In genomic region chr16:52242144-52242543, GRCm38 (mm10) we compare ENCODE assay signal across 16 mouse cellular contexts.
DNase-seq lines count a peak whose midpoint lies in the region; ATAC-seq and TF ChIP-seq lines count a peak whose summit lies in the region.
"Had no signal": no experiment of that assay in that cellular context is flagged by ENCODE, and none has a peak within 500 bp of the region (broad histone marks: within the 10 kb centered on the region; RNA-seq: fewer than 3 reads in every experiment).

No protein-coding gene starts in this region.

- 42% methylated on average over 2 of the region's 2 CpGs for WGBS in embryonic facial prominence, embryonic 10.5 days
- WGBS in intestine, embryonic 15.5 days: 69% methylated on average over 2 of the region's 2 CpGs
- 58% methylated on average over 2 of the region's 2 CpGs for WGBS in kidney, embryonic 16.5 days
- 21% methylated on average over 2 of the region's 2 CpGs for WGBS in limb, embryonic 14.5 days

- no peak overlapping the region for H3K27ac ChIP-seq in embryonic facial prominence, embryonic 10.5 days (replicated peaks)
- no peak overlapping the region for H3K27ac ChIP-seq in intestine, embryonic 15.5 days
- H3K27ac ChIP-seq in kidney, embryonic 16.5 days (ENCODE audit: low read length): peak overlapping the region; percentile 76
- H3K27ac ChIP-seq in limb, embryonic 14.5 days (replicated peaks; ENCODE audit: low read depth, low read length): no peak overlapping the region
- no peak overlapping the region for H3K27ac ChIP-seq in gastrocnemius, adult 2 months
- H3K27ac ChIP-seq: hindbrain, embryonic 14.5 days; layer of hippocampus, adult 2 months had no signal

- TF ChIP-seq CTCF in gastrocnemius, adult 2 months (IDR thresholded peaks at IDR 0.05): no peak

- H3K4me3 ChIP-seq in embryonic facial prominence, embryonic 10.5 days: no peak overlapping the region
- no peak overlapping the region for H3K4me3 ChIP-seq in intestine, embryonic 15.5 days (replicated peaks)
- no peak overlapping the region for H3K4me3 ChIP-seq in kidney, embryonic 16.5 days (ENCODE audit: low read length)
- H3K4me3 ChIP-seq in limb, embryonic 14.5 days (replicated peaks; ENCODE audit: low read length): no peak overlapping the region
- no peak overlapping the region for H3K4me3 ChIP-seq in gastrocnemius, adult 2 months
- H3K4me3 ChIP-seq: layer of hippocampus, adult 2 months had no signal

- H3K9me3 ChIP-seq in embryonic facial prominence, embryonic 10.5 days: no peaks in the 10 kb centered on the region
- no peaks in the 10 kb centered on the region for H3K9me3 ChIP-seq in intestine, embryonic 15.5 days
- no peaks in the 10 kb centered on the region for H3K9me3 ChIP-seq in kidney, embryonic 16.5 days (ENCODE audit: low read length)
- no peaks in the 10 kb centered on the region for H3K9me3 ChIP-seq in limb, embryonic 14.5 days (ENCODE audit: control insufficient read depth, low read length)

- peak; percentile 45 for DNase-seq in embryonic facial prominence, embryonic 10.5 days (ENCODE audit: low spot score)
- DNase-seq in limb, embryonic 14.5 days (ENCODE audit: low spot score): peak; percentile 16
- no peak for DNase-seq in urinary bladder, postnatal 25 days (ENCODE audit: low spot score)
- no peak for DNase-seq in gastrocnemius, adult 2 months
- no peak for DNase-seq in testis, postnatal 10 days (ENCODE audit: low spot score)
- DNase-seq: adrenal gland, postnatal 36 days; cerebellum, postnatal 36 days; left cerebral cortex, postnatal 4 days; thymus, adult 2 months had no signal

- peaks cover 5% of the 10 kb centered on the region; the same call in 1 of the 2 replicates for H3K27me3 ChIP-seq in embryonic facial prominence, embryonic 10.5 days (replicated peaks; ENCODE audit: low read depth, poor library complexity, severe bottlenecking)
- no peaks in the 10 kb centered on the region for H3K27me3 ChIP-seq in intestine, embryonic 15.5 days (replicated peaks)
- no peaks in the 10 kb centered on the region for H3K27me3 ChIP-seq in kidney, embryonic 16.5 days (ENCODE audit: insufficient read depth, low read length)
- H3K27me3 ChIP-seq in limb, embryonic 14.5 days (ENCODE audit: control insufficient read depth, insufficient read depth, low read length): no peaks in the 10 kb centered on the region

- H3K9ac ChIP-seq in intestine, embryonic 15.5 days: no peak overlapping the region
- no peak overlapping the region for H3K9ac ChIP-seq in kidney, embryonic 16.5 days (replicated peaks; ENCODE audit: low read length)
- no peak overlapping the region for H3K9ac ChIP-seq in limb, embryonic 14.5 days (ENCODE audit: low read depth, low read length, severe bottlenecking)
- H3K9ac ChIP-seq: hindbrain, embryonic 14.5 days had no signal

- peak; percentile 80 for ATAC-seq in intestine, embryonic 15.5 days
- ATAC-seq in kidney, embryonic 16.5 days (ENCODE audit: low FRiP score, low TSS enrichment): peak; percentile 93
- ATAC-seq in limb, embryonic 14.5 days (ENCODE audit: low FRiP score, low read depth): no peak
- ATAC-seq: activated CD4-positive, CD25-positive, alpha-beta regulatory T cell, adult 4 months; CD4-positive, CD25-positive, alpha-beta regulatory T cell, adult 4 months; lung, postnatal 0 days had no signal

- H3K36me3 ChIP-seq in embryonic facial prominence, embryonic 10.5 days (replicated peaks): no peaks in the 10 kb centered on the region
- H3K36me3 ChIP-seq in intestine, embryonic 15.5 days: no peaks in the 10 kb centered on the region
- H3K36me3 ChIP-seq in kidney, embryonic 16.5 days (ENCODE audit: insufficient read depth, low read length): no peaks in the 10 kb centered on the region
- H3K36me3 ChIP-seq in limb, embryonic 14.5 days (ENCODE audit: control insufficient read depth, insufficient read depth, low read length): no peaks in the 10 kb centered on the region

- intact Hi-C loops in gastrocnemius, adult 2 months (cut with DNase I): no loop called here

- TF ChIP-seq POLR2A in limb, embryonic 14.5 days (IDR thresholded peaks at IDR 0.05; ENCODE audit: borderline replicate concordance, extremely low read depth, insufficient read depth, insufficient read length): no peak

- no peak overlapping the region for H3K4me2 ChIP-seq in intestine, embryonic 15.5 days (replicated peaks)
- no peak overlapping the region for H3K4me2 ChIP-seq in kidney, embryonic 16.5 days (replicated peaks; ENCODE audit: low read depth, low read length)
- H3K4me2 ChIP-seq in limb, embryonic 14.5 days (replicated peaks; ENCODE audit: low read depth, low read length, severe bottlenecking): no peak overlapping the region
- H3K4me2 ChIP-seq: hindbrain, embryonic 14.5 days had no signal

- peaks cover 3% of the 10 kb centered on the region; the same call in 1 of the 2 replicates for H3K4me1 ChIP-seq in embryonic facial prominence, embryonic 10.5 days
- H3K4me1 ChIP-seq in intestine, embryonic 15.5 days (replicated peaks): no peaks in the 10 kb centered on the region
- 0 out of 2 replicates have a peak, but pooled peaks cover 2% of the 10 kb centered on the region for H3K4me1 ChIP-seq in kidney, embryonic 16.5 days (ENCODE audit: insufficient read depth, low read length)
- peaks cover 8% of the 10 kb centered on the region for H3K4me1 ChIP-seq in limb, embryonic 14.5 days (ENCODE audit: control insufficient read depth, insufficient read depth, low read length)

Comparison
In these comparisons a context has a peak if more than half of its experiments do, and no peak if none do; other contexts are left out.
1. DNase-seq: peak in embryonic facial prominence, embryonic 10.5 days (single experiment) and limb, embryonic 14.5 days (single experiment); none in urinary bladder, postnatal 25 days (single experiment), gastrocnemius, adult 2 months (single experiment) and testis, postnatal 10 days (single experiment).